Mouse (Mus musculus): ENCODE results near the gene Gimap9.

DNA sequence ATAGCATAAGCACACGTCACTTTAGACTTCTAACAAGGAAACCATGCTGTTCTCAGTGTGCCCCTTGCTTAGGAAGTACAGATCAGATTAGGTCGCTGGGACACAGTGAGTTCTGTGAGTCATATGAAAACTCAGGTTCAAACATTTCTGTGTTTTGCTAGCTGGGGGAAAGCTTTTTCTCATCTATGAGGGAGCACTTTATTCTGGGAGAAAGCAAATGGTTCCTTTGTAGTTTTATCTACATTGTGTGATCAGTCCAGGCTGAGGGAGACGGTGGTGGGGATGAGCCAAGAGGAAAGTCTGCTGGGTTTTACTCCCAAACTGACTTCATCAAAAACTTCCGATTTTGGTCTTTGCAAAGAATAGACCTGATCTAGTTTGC lies 29.6 kb upstream of the Gimap9 start:
- TF ChIP-seq CTCF (IDR thresholded peaks at IDR 0.05; ENCODE audit: extremely low read depth, insufficient read depth, low read length) (no peak), POLR2A (IDR thresholded peaks at IDR 0.05; ENCODE audit: extremely low read depth, insufficient read depth, low read length) (no peak)
